Mouse (Mus musculus): ENCODE data around the gene Rab11fip4.

The Rab11fip4 gene

DNA sequence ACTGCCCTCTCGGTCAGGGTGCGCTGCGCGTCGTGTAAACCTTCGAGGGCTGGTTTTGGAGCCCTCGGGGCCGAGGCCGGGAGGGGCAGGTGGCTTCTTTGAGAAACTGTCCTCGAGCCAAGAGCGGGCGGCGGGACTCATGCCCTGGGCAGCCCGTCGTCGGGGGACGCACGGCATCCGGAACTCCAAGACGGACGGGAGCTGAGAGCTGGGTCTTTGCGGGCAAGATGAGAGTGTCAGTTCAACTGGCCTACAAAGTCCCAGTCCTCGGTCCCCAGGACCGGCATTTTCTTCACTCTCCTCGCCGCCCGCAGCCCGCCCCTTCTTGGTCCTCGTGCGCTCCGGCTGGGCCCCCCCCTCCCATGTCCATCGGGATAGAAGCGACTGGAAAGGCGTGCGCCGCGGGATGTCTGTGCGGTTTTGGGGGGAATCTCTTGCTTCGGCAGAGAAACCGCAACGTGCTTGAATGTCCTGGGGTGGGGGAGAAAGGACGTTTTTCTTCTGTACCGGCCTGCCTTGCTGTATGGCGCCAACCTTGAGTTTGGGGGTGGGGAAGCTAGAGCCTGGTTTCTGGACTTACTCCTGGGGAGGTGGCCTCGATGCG lies 120.9 kb downstream of the Rab11fip4 start:
- no peak for DNase-seq (ENCODE audit: low read depth, low spot score)

- DNase-seq (ENCODE audit: low read depth, low spot score), result no peak
Observed at GRCm38 (mm10) chr11:79713184-79713583, 122.2 kb downstream of the Rab11fip4 start.

DNA sequence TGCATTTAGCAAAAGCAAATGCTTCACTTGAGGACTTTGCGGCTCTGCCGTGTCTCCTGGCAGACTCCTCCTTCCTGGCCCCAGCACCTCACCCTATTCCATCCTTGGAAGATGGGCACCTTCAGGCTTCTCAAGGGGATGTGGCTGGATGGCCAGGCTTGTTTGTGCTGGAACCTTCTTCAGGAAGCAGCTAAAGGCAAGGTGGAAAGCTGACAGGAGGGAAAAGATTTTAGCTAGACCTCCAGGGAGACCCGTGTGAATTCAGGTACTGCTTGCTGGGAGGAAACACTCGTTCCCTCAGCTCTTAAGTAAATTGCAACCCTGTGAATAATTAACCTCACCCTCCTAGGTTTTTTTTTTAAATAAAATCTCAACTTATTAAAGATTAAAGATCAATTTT lies 122.7 kb downstream of the Rab11fip4 start:
- no peak for DNase-seq (ENCODE audit: low read depth, low spot score)

GRCm38 (mm10) chr11:79714082-79714742 lies 123.2 kb downstream of the Rab11fip4 start:
- no peak for DNase-seq (ENCODE audit: low read depth, low spot score)

GRCm38 (mm10) chr11:79714743-79715110 lies 123.7 kb downstream of the Rab11fip4 start:
- no peak for DNase-seq (ENCODE audit: low read depth, low spot score)

GRCm38 (mm10) chr11:79715316-79715715 lies 124.3 kb downstream of the Rab11fip4 start:
- no peak for DNase-seq (ENCODE audit: low read depth, low spot score)

- no peak for DNase-seq (ENCODE audit: low read depth, low spot score)
Observed at GRCm38 (mm10) chr11:79715733-79716452, 124.9 kb downstream of the Rab11fip4 start.

- no peak for DNase-seq (ENCODE audit: low read depth, low spot score)
Observed at GRCm38 (mm10) chr11:79716453-79716749, 125.4 kb downstream of the Rab11fip4 start.

GRCm38 (mm10) chr11:79717271-79717670 lies 126.3 kb downstream of the Rab11fip4 start:
- no peak for DNase-seq (ENCODE audit: low read depth, low spot score)

- DNase-seq (ENCODE audit: low read depth, low spot score), result no peak
Observed at GRCm38 (mm10) chr11:79717801-79718200, 126.8 kb downstream of the Rab11fip4 start.

- no peak for DNase-seq (ENCODE audit: low read depth, low spot score)
Observed at GRCm38 (mm10) chr11:79718202-79718601, 127.2 kb downstream of the Rab11fip4 start.

DNA sequence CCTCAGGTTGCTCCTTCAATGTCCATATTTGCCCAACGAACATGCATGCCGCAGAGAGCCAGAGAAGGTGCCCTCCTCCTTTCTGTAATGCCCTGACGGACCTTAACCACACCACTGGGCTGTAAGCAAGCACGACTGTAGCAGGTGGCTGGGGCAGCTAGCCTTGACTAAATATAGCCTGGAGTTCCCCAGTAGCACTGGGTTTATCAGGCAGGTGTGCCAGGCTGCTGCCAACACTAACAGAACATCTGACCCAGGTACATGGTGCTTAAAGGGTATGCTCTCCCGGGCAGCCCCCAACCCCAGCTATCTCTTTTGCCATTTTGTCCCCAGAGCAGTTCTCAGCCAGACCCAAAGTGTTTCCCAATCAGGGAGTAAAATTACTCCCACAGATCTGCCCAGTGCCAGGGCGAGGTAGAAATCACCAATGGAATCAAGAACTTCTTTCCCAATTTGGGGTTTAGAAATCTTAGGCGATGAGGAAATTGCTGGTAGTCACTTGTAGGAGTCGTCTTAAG lies 127.9 kb downstream of the Rab11fip4 start:
- peak; percentile 84 for DNase-seq (ENCODE audit: low read depth, low spot score)

GRCm38 (mm10) chr11:79720737-79721136 lies 129.7 kb downstream of the Rab11fip4 start:
- DNase-seq (ENCODE audit: low read depth, low spot score), result no peak

GRCm38 (mm10) chr11:79722811-79723210 lies 131.8 kb downstream of the Rab11fip4 start:
- no peak for DNase-seq (ENCODE audit: low read depth, low spot score)

GRCm38 (mm10) chr11:79725005-79725404 lies 134.0 kb downstream of the Rab11fip4 start:
- no peak for DNase-seq (ENCODE audit: low read depth, low spot score)

GRCm38 (mm10) chr11:79729231-79730047 lies 138.4 kb downstream of the Rab11fip4 start:
- DNase-seq (ENCODE audit: low read depth, low spot score), result no peak

- no peak for DNase-seq (ENCODE audit: low read depth, low spot score)
Observed at GRCm38 (mm10) chr11:79730462-79730861, 139.4 kb downstream of the Rab11fip4 start.

DNA sequence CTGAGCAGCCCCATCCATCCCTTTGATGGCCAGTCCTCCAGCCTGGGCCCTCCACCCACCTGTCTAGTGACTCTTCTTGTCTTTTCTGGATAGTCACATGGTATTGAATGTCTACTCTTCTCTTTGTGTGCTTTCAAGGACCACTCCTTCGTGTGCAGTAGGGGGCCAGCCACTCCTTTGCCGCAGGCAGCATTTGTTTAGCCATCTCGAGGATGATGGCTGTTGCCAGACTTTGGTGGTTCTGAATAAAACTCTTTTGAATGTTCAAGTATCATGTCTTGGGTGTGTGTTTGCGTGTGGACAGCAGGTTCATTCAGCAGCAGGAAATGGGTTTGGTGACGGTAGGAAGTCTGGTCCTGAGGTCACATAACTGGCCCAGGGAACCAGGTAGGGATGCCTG lies 140.5 kb downstream of the Rab11fip4 start:
- no peak for DNase-seq (ENCODE audit: low read depth, low spot score)

GRCm38 (mm10) chr11:79733013-79733412 lies 142.0 kb downstream of the Rab11fip4 start:
- no peak for DNase-seq (ENCODE audit: low read depth, low spot score)

DNA sequence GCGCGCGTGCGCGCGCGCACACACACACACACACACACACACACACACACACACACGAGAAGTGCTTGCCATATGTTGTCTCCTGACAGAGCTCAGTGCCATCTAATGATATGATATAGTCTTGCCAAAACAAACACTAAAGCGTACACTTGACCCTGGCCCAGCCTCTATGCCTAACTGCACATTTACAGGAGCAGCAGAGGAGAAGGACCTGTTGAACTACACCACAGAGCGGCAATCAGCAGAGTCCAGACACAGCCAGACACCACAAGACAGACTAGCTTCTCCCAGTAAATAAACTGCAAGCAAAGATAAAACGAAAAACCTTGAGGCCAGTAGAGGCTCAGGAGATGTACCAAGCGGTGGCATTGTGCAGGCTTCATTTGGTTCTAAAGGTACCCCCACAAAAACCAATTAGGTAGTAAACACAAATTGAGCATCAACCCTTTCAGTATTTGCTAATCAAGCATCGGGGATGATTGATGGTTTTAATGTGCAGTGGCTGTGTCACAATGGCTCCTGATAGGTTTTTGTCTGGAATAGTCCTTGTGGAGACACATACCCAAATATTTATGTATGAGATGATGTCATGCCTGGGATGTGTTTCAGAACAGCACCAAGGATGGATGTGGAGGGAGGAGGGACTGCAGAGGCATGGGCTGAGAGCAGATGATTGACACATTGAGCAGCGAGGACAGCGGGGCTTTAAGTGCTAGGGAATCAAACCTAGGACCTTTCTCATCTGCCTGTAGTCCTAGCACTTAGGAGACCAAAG lies 145.4 kb downstream of the Rab11fip4 start:
- no peak for DNase-seq (ENCODE audit: low read depth, low spot score)

DNA sequence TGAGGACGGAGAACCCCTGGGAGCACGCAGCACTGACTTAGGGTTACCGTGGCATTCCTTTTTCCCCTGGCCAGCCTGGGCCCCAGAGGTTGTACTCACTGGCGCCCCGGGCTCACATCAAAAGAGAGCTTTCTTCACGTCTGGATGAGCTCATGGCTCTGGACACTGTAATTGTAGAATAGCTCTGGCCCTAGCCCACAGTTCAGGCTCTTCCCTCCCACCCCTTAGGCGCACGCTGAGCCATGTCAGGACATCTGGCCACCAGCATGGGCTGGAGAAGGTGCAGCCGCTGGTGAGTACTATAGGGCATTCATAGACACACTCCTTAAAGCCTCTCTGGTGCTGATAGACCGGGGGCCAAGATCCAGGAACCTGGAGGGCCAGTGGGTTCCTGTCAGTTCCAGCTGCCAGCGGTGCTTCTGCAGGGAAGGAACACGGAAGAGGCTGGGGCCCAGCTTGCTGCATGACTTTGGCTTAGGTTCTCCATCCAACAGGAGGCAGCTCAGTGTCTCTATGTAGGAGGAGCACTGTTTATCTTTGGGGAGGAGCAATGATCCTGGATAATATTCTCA lies 146.2 kb downstream of the Rab11fip4 start:
- DNase-seq (ENCODE audit: low read depth, low spot score), result no peak
